Mouse (Mus musculus): ENCODE data around the gene Osgin1.

Osgin1 gene

GRCm38 (mm10) chr8:119446211-119446989, 12.5 kb downstream of the Osgin1 start, which contains the start of gene Necab2:
Gene Necab2, plus strand, starts transcription at chr8:119446719.
- DNase-seq, result peak; percentile 94

DNA sequence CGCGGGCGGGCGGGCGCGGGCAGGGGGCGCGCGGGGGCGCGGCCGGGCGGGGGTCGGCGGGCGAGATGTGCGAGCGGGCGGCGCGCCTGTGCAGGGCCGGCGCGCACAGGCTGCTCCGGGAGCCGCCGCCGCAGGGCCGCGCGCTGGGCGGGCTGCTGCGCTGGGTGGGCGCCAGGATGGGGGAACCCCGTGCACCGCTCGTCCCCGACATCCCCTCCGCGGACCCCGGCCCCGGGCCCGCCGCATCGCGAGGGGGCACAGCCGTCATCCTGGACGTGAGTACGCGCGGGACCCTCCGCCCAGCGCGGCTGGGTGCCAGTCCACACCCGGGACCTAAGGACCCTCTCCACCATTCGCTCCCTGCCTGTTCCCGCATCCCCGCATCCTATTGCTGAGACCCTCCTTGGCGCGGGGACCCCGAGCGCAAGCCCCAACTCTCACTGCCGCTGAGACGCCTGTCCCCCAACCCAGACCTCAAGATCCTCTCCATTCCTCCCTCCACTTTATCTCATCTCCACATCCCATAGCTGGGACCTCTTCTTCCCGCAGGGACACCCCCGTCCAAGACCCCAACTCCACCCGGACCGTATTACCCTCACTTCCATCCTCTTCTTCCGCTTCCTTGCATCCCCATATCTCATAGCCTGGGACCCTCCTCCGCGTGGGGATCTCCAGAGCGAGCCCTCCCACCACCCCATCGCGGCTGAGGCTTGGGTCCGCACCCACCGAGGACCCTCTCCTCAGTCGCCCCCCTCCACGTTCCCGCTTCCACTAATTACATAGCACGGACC, 13.3 kb downstream of the Osgin1 start:
- DNase-seq, result peak in 1 of 2 experiments; percentile 49

DNA sequence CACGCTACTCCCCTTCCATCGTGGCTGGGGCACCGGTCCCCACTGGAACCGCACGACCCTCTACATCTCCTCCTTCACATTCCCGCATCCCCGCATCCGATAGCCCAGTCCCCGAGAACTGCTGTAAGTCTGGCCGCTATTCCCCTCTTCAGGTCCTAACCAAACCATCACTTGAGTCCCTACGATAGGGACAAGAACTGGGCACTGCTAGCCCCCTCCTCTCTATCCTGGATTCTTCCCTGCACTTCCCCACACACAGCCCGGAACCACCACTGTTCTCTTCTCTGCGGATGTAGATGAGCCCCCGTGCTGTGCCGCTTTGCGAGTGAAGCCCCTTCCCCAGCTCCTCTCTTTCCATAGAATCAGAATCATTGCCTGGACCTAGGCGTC, 13.9 kb downstream of the Osgin1 start:
- DNase-seq, result no peak

DNA sequence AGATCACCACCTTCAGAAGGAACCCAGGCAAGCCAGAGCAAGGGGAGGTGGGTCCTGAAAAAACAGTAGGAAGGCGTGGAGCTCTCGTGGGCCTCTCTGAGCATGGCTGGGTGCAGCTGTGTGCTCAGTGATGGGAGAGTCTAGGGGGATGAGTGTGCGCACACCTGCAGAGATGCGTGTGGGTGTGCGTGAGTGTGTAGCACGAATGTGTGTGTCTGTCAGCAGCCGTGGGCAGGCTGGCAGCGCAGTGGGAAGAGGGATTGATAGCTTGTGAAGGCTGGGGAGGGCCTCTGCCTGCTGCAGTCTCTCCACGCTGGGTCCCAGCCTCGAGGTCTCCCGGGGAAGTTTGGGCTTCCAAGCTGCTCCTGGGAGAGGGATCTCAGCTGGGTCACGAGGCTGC, 15.7 kb downstream of the Osgin1 start:
- DNase-seq, result no peak

- no peak for DNase-seq
Measured at GRCm38 (mm10) chr8:119451131-119451530, 17.2 kb downstream of the Osgin1 start.

DNA sequence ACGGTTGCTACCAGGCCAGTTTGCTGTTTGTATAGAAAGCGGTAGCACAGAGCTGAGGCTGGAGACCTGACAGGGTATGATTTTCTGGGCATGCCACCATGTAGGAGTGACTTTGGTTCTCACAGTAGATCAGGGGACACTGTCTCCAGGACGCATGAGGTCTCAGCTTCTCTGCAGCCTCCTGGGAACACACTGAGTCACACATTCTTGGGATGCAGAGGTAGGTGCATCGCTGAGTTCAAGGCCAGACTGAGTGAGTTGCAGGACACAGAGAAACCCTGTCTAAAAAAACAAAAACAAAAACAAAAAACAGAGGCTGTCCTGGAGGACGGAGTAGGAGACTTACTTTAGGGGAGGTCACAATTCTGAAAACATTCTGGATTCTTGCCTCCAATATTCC, 19.0 kb downstream of the Osgin1 start:
- no peak for DNase-seq

DNA sequence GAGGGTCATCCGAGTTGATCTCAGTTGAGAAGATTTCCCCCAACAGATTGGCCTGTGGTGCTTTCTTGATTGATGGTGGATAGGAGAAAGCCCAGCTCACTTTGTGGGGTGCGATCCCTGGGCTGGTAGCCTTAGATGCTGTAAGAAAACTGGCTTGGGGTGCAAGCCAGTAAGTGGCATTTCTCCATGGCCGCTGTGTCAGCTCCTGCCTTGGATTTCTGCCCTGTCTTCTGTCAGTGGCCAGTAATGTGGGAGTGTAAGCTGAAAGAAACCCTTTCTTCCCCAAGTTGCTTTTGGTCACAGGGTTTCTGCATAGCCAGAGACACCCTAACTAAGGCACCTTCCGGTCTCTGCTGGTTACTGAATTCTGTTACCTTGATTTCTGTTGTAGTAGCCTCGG, 22.1 kb downstream of the Osgin1 start:
- DNase-seq, result no peak

DNA sequence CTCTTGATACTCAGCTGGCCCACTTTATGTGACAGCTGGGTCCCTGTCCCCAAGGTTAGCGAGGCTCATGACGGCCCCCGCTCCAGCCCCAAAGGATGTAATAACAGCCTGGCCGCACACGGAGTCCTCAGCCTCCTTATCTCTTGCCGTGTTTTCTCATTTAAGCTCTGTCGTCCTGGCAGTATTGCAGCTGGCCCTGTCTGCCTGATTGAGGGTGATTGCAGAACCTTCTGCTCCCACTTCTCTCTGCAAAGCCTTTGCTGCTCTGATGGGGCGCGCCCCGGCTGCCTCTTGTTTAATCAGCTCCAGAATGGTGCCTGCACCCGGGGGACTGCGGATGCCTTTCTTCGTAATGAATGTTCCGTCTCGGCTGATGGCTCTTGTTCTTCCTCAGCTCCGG, 25.8 kb downstream of the Osgin1 start:
- DNase-seq, result peak in 1 of 2 experiments; percentile 49

GRCm38 (mm10) chr8:119461356-119461755, 27.4 kb downstream of the Osgin1 start:
- peak in 1 of 2 experiments; percentile 27 for DNase-seq

GRCm38 (mm10) chr8:119463709-119464108, 29.8 kb downstream of the Osgin1 start:
- peak; percentile 41 to 50 for DNase-seq

DNA sequence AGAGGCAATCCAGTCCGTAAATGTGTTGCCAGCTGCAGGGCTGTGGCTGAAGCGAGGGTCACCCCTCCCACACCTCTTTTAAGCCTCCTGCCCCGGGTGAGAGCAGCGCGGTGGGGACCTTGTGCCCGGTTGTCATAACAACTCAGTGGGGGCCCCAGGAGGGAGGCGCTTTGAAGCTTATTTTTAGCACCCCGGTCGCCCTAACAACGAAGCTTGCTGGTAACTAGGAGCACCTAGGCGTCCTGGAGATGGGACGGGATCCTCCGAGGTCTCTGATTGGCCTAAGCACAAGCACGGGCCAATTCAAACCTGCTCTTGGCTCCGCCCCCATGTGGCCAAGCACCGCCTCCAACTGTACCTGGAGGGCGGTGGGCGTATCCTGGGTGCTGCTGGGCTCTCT, 32.2 kb downstream of the Osgin1 start:
- peak; percentile 70 to 74 for DNase-seq

- no peak for DNase-seq
Measured at GRCm38 (mm10) chr8:119466794-119467193, 32.9 kb downstream of the Osgin1 start.

- no peak for DNase-seq
Measured at GRCm38 (mm10) chr8:119468091-119468490, 34.2 kb downstream of the Osgin1 start.

GRCm38 (mm10) chr8:119478684-119479083, 44.8 kb downstream of the Osgin1 start:
- DNase-seq, result no peak

- DNase-seq, result peak in 1 of 2 experiments; percentile 38
Measured at GRCm38 (mm10) chr8:119484145-119484896, 50.4 kb downstream of the Osgin1 start.

- DNase-seq, result peak in 1 of 2 experiments; percentile 24
Measured at GRCm38 (mm10) chr8:119487093-119487492, 53.2 kb downstream of the Osgin1 start.

Data from kidney, postnatal 4 days (tissue).